Mouse (Mus musculus) forebrain, embryonic 13.5 days (tissue): ENCODE measurements at regions not wholly inside any gene's neighbourhood (a gene's known extent, or its start where the extent isn't known, plus 50 kb on each side); places are given as distances from the start of the nearest gene placed in this dataset.

Source experiments
- ATAC-seq: fragments of 200-750 bp; cut with Nextera tagmentation; 2 replicates; pipeline ENCODE4 v1.8.0; 2017
- H3K27ac ChIP-seq: fragments of 300-500 bp; sonication (generic); 2 replicates; pipeline ENCODE4 v1.5.1; 2015; ENCODE audit warnings: inconsistent platforms, mild to moderate bottlenecking, moderate library complexity
- H3K27me3 ChIP-seq: fragments of 300-500 bp; sonication (generic); 2 replicates; pipeline ENCODE4 v1.6.1; 2015; ENCODE audit warnings: mild to moderate bottlenecking, inconsistent platforms
- H3K36me3 ChIP-seq: fragments of 300-500 bp; sonication (generic); 2 replicates; pipeline ENCODE4 v1.6.1; 2015; ENCODE audit warnings: mild to moderate bottlenecking, inconsistent platforms; ENCODE audit not compliant: poor library complexity, severe bottlenecking
- H3K4me1 ChIP-seq: fragments of 300-500 bp; sonication (generic); 2 replicates; pipeline ENCODE4 v1.6.1; 2015; ENCODE audit warnings: inconsistent platforms
- H3K4me2 ChIP-seq: fragments of 300-500 bp; sonication (generic); 2 replicates; pipeline ENCODE4 v1.6.1; 2015; ENCODE audit warnings: inconsistent platforms, mild to moderate bottlenecking, moderate library complexity
- H3K4me3 ChIP-seq: fragments of 300-500 bp; sonication (generic); 2 replicates; pipeline ENCODE4 v1.5.1; 2015; ENCODE audit warnings: mild to moderate bottlenecking, inconsistent platforms
- H3K9ac ChIP-seq: fragments of 300-500 bp; sonication (generic); 2 replicates; pipeline ENCODE4 v1.6.1; 2015; ENCODE audit warnings: mild to moderate bottlenecking, inconsistent platforms
- H3K9me3 ChIP-seq: fragments of 300-500 bp; sonication (generic); replicated peaks from 2 replicates; pipeline ENCODE4 v1.6.1; 2016; ENCODE audit warnings: inconsistent platforms
- WGBS: fragments of 180-500 bp; shearing (Covaris S2); methylation state at CpG from one replicate; pipeline ENCODE4 v1.1.7; 2015; 5-methylcytosine and 5-hydroxymethylcytosine counted together

DNA sequence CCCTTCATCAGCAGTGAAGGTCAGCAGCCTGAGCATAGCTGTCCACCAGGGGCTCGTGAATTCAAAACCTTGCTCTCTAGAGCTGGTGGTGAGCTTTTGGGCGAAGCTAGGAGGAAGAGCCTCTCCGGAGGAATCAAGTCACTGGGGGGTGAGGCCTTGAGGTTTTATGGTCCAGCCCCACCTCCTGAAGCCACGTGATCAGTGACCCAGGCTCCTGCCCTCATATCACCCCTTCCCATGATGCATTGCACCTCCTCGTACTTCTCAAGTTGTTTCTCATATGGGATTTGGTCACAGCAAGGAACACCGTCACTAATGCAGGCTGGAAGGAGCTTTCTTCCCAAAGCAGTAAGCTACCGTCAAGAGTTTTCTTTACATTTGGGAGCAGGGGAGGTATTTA lies 132.1 kb upstream of the Rbm19 start:
- WGBS: 82% methylated on average over 7 of the region's 7 CpGs
- no peak overlapping the region for H3K4me2 ChIP-seq
- H3K4me1 ChIP-seq: peaks cover 4% of the 10 kb centered on the region; the same call in 1 of the 2 replicates
- no peak overlapping the region for H3K27ac ChIP-seq
- H3K9me3 ChIP-seq: no peaks in the 10 kb centered on the region
- H3K36me3 ChIP-seq: no peaks in the 10 kb centered on the region
- no peak overlapping the region for H3K9ac ChIP-seq
- no peak overlapping the region for H3K4me3 ChIP-seq
- ATAC-seq: no peak
- H3K27me3 ChIP-seq: no peaks in the 10 kb centered on the region

DNA sequence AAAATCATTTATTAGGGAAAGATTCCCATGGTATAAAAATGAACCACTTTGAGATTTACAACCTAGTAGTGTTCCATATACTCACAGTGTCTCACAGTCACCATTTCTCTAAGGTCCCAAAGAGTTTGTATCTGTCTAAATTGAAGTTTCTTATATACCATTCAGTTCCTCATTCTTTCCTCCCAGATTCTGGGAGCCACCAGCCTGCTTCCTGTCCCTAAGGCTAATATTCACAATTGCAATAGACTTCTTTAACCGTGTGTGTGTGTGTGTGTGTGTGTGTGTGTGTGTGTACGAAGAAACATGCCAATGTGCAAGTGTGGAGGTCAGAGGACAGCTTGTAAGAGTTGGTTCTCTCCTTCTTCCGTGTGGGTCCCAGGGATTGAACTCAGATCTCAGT lies 124.1 kb upstream of the Rbm19 start:
- Histone ChIP-seq H3K4me3 (no peak overlapping the region), H3K4me1 (no peaks in the 10 kb centered on the region), H3K36me3 (no peaks in the 10 kb centered on the region), H3K9me3 (no peaks in the 10 kb centered on the region), H3K9ac (no peak overlapping the region), H3K27ac (no peak overlapping the region), H3K27me3 (peaks cover 4% of the 10 kb centered on the region; the same call in 1 of the 2 replicates), H3K4me2 (no peak overlapping the region)
- 80% methylated on average over 3 of the region's 3 CpGs for WGBS
- no peak for ATAC-seq

DNA sequence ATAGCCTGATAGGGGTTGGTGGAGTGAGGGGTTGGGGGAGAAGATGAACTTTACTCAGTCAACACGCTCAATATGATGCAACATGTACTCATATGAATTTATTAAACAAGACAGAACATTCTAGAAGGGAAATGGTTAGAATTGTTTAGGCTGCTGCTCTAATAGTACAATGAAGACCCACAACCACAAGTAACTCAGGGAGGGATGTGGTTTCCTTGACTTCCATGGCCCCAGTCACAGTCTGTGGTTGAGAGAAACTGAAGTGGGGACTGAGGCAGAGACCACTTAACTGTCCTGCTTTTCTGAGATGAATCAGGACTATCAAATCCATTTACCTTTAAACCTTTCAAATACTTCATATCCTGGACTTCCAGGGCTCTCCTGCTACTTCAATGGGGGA lies 120.5 kb upstream of the Rbm19 start:
- H3K4me2 ChIP-seq: no peak overlapping the region
- H3K4me1 ChIP-seq: no peaks in the 10 kb centered on the region
- H3K9me3 ChIP-seq: no peaks in the 10 kb centered on the region
- WGBS: 93% methylated on average over 1 of the region's 1 CpGs
- H3K27me3 ChIP-seq: peaks cover 4% of the 10 kb centered on the region; the same call in 1 of the 2 replicates
- ATAC-seq: no peak
- H3K36me3 ChIP-seq: no peaks in the 10 kb centered on the region
- H3K4me3 ChIP-seq: no peak overlapping the region
- H3K9ac ChIP-seq: no peak overlapping the region
- no peak overlapping the region for H3K27ac ChIP-seq

DNA sequence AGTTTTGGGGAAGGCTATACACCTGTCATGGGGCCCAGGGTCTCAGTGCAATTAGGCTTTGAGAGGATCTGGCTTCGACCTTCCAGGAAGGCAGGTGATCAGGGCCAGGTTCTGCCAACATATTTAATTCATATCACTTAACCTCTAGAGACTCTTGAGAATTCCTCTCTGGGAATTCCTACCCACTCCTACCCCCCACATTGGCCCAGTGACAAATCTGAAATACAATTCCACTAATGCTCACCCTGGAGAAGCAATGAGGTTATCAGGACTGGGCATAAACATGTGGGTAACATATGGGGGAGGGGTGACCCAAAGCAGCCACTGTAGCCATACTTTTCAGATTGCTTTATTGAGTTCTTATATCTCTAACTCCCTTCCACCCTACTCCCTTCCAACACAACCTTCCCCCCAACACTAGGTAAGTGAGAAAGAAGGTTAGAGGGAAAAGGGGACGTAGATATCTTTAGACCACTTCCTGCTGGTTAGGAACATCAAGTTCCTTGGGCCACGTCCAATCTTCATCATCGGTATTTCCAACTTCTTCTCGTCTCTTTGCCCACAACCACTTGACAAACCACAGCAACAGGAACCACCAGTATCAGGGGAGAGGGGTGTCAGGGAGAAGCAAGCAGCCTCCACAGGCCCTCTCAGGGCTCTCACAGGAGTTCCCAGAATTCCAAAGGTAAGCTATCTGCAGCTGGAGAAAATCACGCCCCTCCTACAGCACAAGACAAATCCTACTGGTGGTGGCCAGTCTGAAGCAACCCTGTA lies 110.4 kb upstream of the Rbm19 start:
- Histone ChIP-seq H3K36me3 (no peaks in the 10 kb centered on the region), H3K4me1 (no peaks in the 10 kb centered on the region), H3K27me3 (no peaks in the 10 kb centered on the region), H3K27ac (no peak overlapping the region), H3K4me2 (no peak overlapping the region), H3K9ac (no peak overlapping the region), H3K9me3 (peaks cover 12% of the 10 kb centered on the region), H3K4me3 (no peak overlapping the region)
- WGBS: 86% methylated on average over 6 of the region's 6 CpGs
- ATAC-seq: no peak

DNA sequence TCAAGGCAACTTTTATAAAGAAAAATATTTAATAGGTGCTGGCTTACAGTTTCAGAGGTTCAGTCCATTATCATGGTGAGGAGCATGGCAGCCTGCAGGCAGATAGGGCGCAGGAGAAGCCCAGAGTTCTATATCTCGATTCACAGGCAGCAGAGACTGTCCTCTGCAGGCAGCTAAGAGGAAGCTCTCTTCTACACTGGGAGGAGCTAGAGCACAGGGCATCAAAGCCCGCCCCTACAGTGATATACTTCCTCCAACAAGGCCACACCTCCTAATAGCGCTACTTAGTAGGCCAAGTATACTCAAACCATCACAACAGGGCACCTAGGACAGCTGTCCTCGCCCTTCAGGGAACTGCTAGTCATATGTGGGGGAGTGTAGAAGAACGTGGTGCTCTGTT lies 108.5 kb upstream of the Rbm19 start:
- H3K27me3 ChIP-seq: no peaks in the 10 kb centered on the region
- 67% methylated on average over 6 of the region's 6 CpGs for WGBS
- no peak overlapping the region for H3K9ac ChIP-seq
- H3K4me1 ChIP-seq: no peaks in the 10 kb centered on the region
- ATAC-seq: no peak
- no peak overlapping the region for H3K4me3 ChIP-seq
- H3K4me2 ChIP-seq: no peak overlapping the region
- H3K9me3 ChIP-seq: peaks cover 12% of the 10 kb centered on the region
- no peak overlapping the region for H3K27ac ChIP-seq
- no peaks in the 10 kb centered on the region for H3K36me3 ChIP-seq

DNA sequence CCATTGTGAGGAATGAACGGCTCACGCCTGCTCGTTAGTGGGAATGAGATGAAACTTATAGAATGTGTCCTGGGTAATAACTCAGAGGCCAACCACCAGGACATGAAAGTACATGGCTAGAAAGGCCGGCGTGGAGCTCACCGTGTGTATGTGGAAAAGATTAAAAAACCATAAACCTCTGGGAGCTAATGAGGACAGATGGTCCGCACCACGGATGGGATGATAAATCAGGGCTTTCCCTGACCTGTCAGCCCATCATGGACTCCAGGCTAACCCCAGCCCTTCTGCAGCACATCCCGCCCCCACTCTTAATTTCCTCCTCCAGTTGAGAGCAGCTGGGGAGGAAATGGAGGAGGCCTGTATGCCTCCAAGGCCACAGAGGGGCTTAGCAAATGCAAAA lies 108.0 kb upstream of the Rbm19 start:
- WGBS: 73% methylated on average over 9 of the region's 9 CpGs
- no peak for ATAC-seq
- no peaks in the 10 kb centered on the region for H3K36me3 ChIP-seq
- H3K27ac ChIP-seq: no peak overlapping the region
- H3K4me3 ChIP-seq: no peak overlapping the region
- peaks cover 12% of the 10 kb centered on the region for H3K9me3 ChIP-seq
- no peak overlapping the region for H3K4me2 ChIP-seq
- H3K9ac ChIP-seq: no peak overlapping the region
- no peaks in the 10 kb centered on the region for H3K27me3 ChIP-seq
- H3K4me1 ChIP-seq: no peaks in the 10 kb centered on the region

DNA sequence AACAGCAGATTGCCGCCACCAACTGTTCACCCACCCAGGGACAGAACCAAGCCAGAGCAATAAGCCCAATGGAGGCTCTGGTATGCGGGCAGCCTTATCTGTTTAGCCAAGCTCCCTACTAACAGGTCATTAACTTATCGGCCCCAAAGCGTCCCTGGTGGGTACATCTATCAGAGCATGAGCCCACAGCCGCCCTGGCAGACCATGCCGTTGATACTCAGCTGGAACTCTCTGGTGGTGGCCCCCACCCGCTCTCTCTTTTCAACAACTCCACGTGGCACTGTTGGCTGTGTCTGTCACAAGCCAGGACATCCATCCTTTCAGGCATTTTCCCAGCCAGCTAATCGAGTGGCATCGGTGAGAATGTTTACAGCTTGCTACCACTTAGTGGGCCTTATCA lies 100.8 kb upstream of the Rbm19 start:
- WGBS: 89% methylated on average over 10 of the region's 10 CpGs

DNA sequence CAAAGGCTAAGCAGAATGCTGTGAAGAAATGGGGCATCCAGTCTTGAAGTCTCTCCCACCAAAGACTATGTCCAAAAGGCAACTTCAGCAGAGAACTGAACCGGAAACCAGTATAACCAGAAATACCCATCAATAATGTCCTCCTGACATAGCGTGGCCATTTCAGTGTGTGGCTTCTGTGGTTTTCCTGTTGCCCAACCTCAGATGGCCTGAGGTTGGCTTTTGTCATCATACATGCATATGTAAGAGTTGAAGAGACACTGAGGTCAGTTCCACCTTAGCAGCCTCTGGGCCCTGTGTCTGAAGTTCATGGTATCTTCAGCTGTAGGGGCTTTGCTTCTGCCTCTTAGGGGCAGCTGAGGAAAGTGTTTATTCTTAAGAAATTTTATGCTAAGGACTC lies 98.1 kb upstream of the Rbm19 start:
- Histone ChIP-seq H3K9me3 (no peaks in the 10 kb centered on the region; the same call in 1 of the 2 replicates), H3K4me2 (no peak overlapping the region), H3K27ac (no peak overlapping the region), H3K27me3 (no peaks in the 10 kb centered on the region), H3K4me1 (no peaks in the 10 kb centered on the region), H3K9ac (no peak overlapping the region), H3K4me3 (no peak overlapping the region), H3K36me3 (no peaks in the 10 kb centered on the region)
- ATAC-seq: no peak
- 95% methylated on average over 2 of the region's 2 CpGs for WGBS

More for the DNA sequence above, 100.8 kb upstream of the Rbm19 start:
- no peak overlapping the region for H3K9ac ChIP-seq
- H3K9me3 ChIP-seq: peaks cover 3% of the 10 kb centered on the region; the same call in 1 of the 2 replicates
- no peak overlapping the region for H3K4me2 ChIP-seq
- H3K27ac ChIP-seq: no peak overlapping the region
- ATAC-seq: no peak
- H3K4me1 ChIP-seq: no peaks in the 10 kb centered on the region
- no peak overlapping the region for H3K4me3 ChIP-seq
- no peaks in the 10 kb centered on the region for H3K36me3 ChIP-seq
- H3K27me3 ChIP-seq: no peaks in the 10 kb centered on the region

DNA sequence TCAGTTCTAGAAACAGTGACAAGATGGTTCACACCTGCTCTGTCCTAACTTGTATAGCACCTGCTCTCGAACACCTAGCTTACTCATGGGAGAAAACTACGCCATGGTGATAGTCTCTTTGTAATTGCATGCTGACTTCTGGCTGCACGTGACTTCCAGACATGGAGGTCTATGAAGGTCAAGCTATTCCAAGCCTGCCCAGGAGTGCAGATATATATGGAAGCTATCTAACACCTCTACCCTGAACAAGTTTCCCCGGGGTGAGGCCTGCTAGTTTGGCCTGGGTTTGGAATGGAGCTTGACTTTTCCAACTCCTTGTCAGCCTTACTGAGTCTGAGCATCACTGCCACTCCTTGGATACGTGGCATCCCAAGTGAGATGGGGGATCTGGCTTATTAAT lies 95.5 kb upstream of the Rbm19 start:
- no peaks in the 10 kb centered on the region for H3K27me3 ChIP-seq
- no peaks in the 10 kb centered on the region for H3K36me3 ChIP-seq
- 85% methylated on average over 5 of the region's 5 CpGs for WGBS
- H3K4me3 ChIP-seq: no peak overlapping the region
- no peak overlapping the region for H3K4me2 ChIP-seq
- no peak for ATAC-seq
- H3K9ac ChIP-seq: no peak overlapping the region
- H3K9me3 ChIP-seq: no peaks in the 10 kb centered on the region; the same call in 1 of the 2 replicates
- H3K4me1 ChIP-seq: peaks cover 10% of the 10 kb centered on the region
- no peak overlapping the region for H3K27ac ChIP-seq

DNA sequence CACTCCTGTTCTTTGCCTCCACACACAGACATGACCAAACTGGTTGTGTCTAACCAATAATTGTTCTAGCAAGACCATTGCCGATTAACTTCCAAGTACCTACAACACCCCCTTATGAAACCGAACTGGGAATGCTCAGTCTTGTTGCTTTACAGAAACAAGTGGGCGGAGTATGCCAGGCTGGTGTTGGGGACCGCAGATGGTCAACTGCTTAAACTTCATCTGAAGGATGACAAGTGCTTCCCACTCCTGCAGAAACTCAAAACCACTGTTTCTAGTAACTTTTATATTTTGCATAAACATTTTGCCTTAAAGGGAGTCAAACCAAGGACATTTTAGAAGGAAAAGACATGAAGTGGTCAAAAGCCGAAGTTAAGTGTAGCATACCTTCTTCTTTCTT lies 94.0 kb upstream of the Rbm19 start:
- Histone ChIP-seq H3K9ac (no peak overlapping the region), H3K4me2 (no peak overlapping the region), H3K4me3 (no peak overlapping the region), H3K27ac (no peak overlapping the region), H3K9me3 (no peaks in the 10 kb centered on the region; the same call in 1 of the 2 replicates), H3K27me3 (no peaks in the 10 kb centered on the region), H3K4me1 (peaks cover 10% of the 10 kb centered on the region), H3K36me3 (no peaks in the 10 kb centered on the region)
- WGBS: 95% methylated on average over 5 of the region's 5 CpGs
- ATAC-seq: no peak

DNA sequence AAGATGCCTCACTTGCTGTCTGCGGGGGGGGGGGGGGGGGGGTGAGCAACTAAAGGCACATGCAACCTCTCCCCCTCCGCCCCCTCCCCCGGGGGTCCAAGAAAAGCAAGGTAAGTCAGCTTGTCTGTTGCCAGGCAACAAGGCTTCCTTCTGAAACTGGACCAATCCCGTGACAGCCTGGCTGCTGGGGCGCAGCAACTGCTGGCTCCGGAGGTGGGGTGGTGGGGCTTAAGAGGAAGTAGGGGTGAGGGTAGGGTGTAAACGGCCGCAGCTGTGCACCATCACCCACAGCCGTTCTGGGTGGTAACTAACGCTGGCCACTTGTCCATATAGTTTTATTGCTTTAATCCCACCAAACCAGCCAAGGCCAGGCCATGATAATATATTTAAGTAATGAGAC lies 92.2 kb upstream of the Rbm19 start:
- Histone ChIP-seq H3K4me2 (peak overlapping the region; percentile 39), H3K9ac (no peak overlapping the region), H3K4me3 (no peak overlapping the region), H3K4me1 (peaks cover 10% of the 10 kb centered on the region), H3K27me3 (no peaks in the 10 kb centered on the region), H3K27ac (0 out of 2 replicates have a peak overlapping the region, but pooled peaks have one; percentile 19), H3K9me3 (no peaks in the 10 kb centered on the region; the same call in 1 of the 2 replicates), H3K36me3 (no peaks in the 10 kb centered on the region)
- ATAC-seq: no peak
- 0% methylated on average over 9 of the region's 10 CpGs for WGBS

DNA sequence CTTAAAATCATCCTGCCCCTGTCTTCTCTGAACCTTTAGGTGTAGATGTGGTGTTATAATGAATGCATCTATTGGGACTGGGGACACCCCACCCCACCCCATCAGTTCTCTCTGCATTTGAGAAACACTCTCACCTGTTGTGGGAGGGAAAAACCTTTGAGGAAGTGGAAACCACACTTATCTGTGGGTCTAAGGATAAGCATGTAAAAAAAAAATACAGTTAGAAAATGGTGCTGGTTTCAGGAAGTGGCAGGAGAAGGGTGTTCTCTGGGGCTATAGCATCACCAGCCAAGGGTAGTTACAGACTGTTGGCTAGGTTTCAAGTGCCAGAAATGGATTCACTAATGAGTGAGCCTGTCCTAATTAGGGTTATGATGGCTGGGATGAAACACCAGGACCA lies 91.1 kb upstream of the Rbm19 start:
- Histone ChIP-seq H3K9ac (no peak overlapping the region), H3K4me2 (no peak overlapping the region), H3K4me3 (no peak overlapping the region), H3K27me3 (no peaks in the 10 kb centered on the region), H3K4me1 (peaks cover 10% of the 10 kb centered on the region), H3K36me3 (no peaks in the 10 kb centered on the region), H3K9me3 (no peaks in the 10 kb centered on the region; the same call in 1 of the 2 replicates), H3K27ac (no peak overlapping the region)
- ATAC-seq: no peak

DNA sequence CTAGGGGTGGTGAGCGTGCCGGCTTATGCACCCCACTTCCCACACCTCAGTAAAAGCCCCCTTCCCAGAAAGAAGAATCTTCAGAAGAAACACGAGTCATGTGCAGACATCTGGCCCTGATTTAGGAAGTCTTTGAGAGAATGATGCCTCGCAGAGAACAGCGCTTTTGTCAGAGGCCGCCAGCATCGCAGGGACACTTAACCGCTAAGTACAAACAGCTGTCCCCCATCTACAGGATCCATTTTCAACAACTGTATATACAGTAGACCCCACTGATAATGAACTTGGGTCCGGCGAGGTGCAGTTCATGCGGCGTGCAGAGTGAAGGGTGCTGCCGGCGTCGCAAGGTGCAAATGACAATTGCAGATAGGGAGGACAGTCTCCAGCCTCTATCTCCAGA lies 85.4 kb upstream of the Rbm19 start:
- ATAC-seq: no peak
- no peaks in the 10 kb centered on the region for H3K9me3 ChIP-seq
- peaks cover 4% of the 10 kb centered on the region; the same call in 1 of the 2 replicates for H3K4me1 ChIP-seq
- no peaks in the 10 kb centered on the region for H3K36me3 ChIP-seq
- H3K4me3 ChIP-seq: no peak overlapping the region
- no peaks in the 10 kb centered on the region; the same call in 1 of the 2 replicates for H3K27me3 ChIP-seq
- H3K27ac ChIP-seq: no peak overlapping the region
- no peak overlapping the region for H3K9ac ChIP-seq
- 91% methylated on average over 15 of the region's 15 CpGs for WGBS
- no peak overlapping the region for H3K4me2 ChIP-seq
